Mouse (Mus musculus): ENCODE measurements around the gene 2610008E11Rik. TPM values are rescaled to one million over a fixed set of nuclear protein-coding genes. Genes with fewer than 3 reads are reported as not detected.
"Not testable (repeated sequence)": the region's sequence is repeated elsewhere in the genome, so short reads cannot be mapped to it uniquely, and the experiment has no call there.

Gene 2610008E11Rik
- polyA plus RNA-seq (2016; fragmentation: Nextera tagmentation; extraction: Ambion mirVana) = 16.2 and 19.8 TPM in 2 replicates

GRCm38 (mm10) chr10:79097161-79097754, at the start of gene 2610008E11Rik:
TSS of gene 2610008E11Rik (minus strand) at chr10:79097600.
- H3K27me3 ChIP-seq (ENCODE audit: insufficient read depth, poor library complexity, severe bottlenecking) = no peaks in the 10 kb centered on the region
- WGBS = under 1% methylated on average over 36 of the region's 36 CpGs
- peak; percentile 97 for DNase-seq (ENCODE audit: low spot score)

GRCm38 (mm10) chr10:79116125-79116849, 18.9 kb upstream of the 2610008E11Rik start:
- Histone ChIP-seq H3K36me3 (no peaks in the 10 kb centered on the region), H3K27ac (peak overlapping the region; percentile 52; the same call in 1 of the 2 replicates), H3K4me3 (no peak overlapping the region), H3K4me1 (peaks cover 5% of the 10 kb centered on the region), H3K9me3 (no peaks in the 10 kb centered on the region), H3K27me3 (ENCODE audit: insufficient read depth, poor library complexity, severe bottlenecking) (no peaks in the 10 kb centered on the region)
- DNase-seq (ENCODE audit: low spot score) = no peak
- WGBS = 27% methylated on average over 4 of the region's 4 CpGs

More at GRCm38 (mm10) chr10:79097161-79097754, at the start of gene 2610008E11Rik:
- H3K4me3 ChIP-seq = peak within 1 kb of the TSS; percentile 89
- peaks cover 20% of the 10 kb centered on the region for H3K36me3 ChIP-seq
- no peaks in the 10 kb centered on the region for H3K9me3 ChIP-seq
- peaks cover 12% of the 10 kb centered on the region; the same call in 1 of the 2 replicates for H3K4me1 ChIP-seq
- H3K27ac ChIP-seq = peak within 1 kb of the TSS; percentile 99

GRCm38 (mm10) chr10:79115085-79115484, 17.7 kb upstream of the 2610008E11Rik start:
- Histone ChIP-seq H3K9me3 (no peaks in the 10 kb centered on the region), H3K27ac (no peak overlapping the region), H3K4me1 (peaks cover 5% of the 10 kb centered on the region), H3K36me3 (no peaks in the 10 kb centered on the region), H3K4me3 (no peak overlapping the region), H3K27me3 (ENCODE audit: insufficient read depth, poor library complexity, severe bottlenecking) (no peaks in the 10 kb centered on the region)
- 69% methylated on average over 1 of the region's 1 CpGs for WGBS
- no peak for DNase-seq (ENCODE audit: low spot score)

GRCm38 (mm10) chr10:79110482-79110881, 13.1 kb upstream of the 2610008E11Rik start:
- no peaks in the 10 kb centered on the region for H3K27me3 ChIP-seq (ENCODE audit: insufficient read depth, poor library complexity, severe bottlenecking)
- no peak overlapping the region for H3K4me3 ChIP-seq
- DNase-seq (ENCODE audit: low spot score) = no peak
- H3K4me1 ChIP-seq = peaks cover 16% of the 10 kb centered on the region
- H3K9me3 ChIP-seq = no peaks in the 10 kb centered on the region
- H3K27ac ChIP-seq = no peak overlapping the region
- no peaks in the 10 kb centered on the region for H3K36me3 ChIP-seq
- WGBS = 81% methylated on average over 5 of the region's 5 CpGs

GRCm38 (mm10) chr10:79109156-79109555, 11.8 kb upstream of the 2610008E11Rik start:
- H3K9me3 ChIP-seq = no peaks in the 10 kb centered on the region
- 80% methylated on average over 1 of the region's 1 CpGs for WGBS
- no peak for DNase-seq (ENCODE audit: low spot score)
- no peaks in the 10 kb centered on the region for H3K27me3 ChIP-seq (ENCODE audit: insufficient read depth, poor library complexity, severe bottlenecking)
- no peak overlapping the region for H3K27ac ChIP-seq
- H3K4me3 ChIP-seq = no peak overlapping the region
- H3K4me1 ChIP-seq = peaks cover 16% of the 10 kb centered on the region
- H3K36me3 ChIP-seq = no peaks in the 10 kb centered on the region

- WGBS = 61% methylated on average over 2 of the region's 2 CpGs
- DNase-seq (ENCODE audit: low spot score) = no peak
- Histone ChIP-seq H3K4me3 (no peak overlapping the region), H3K27me3 (ENCODE audit: insufficient read depth, poor library complexity, severe bottlenecking) (no peaks in the 10 kb centered on the region), H3K9me3 (no peaks in the 10 kb centered on the region), H3K36me3 (no peaks in the 10 kb centered on the region), H3K27ac (no peak overlapping the region), H3K4me1 (peaks cover 16% of the 10 kb centered on the region)
These were observed 10.1 kb upstream of the 2610008E11Rik start for GRCm38 (mm10) chr10:79107531-79107930.

- 31% methylated on average over 8 of the region's 8 CpGs for WGBS
- H3K27ac ChIP-seq = peak overlapping the region; percentile 71
- peak; percentile 80 for DNase-seq (ENCODE audit: low spot score)
These were observed 9.2 kb upstream of the 2610008E11Rik start for GRCm38 (mm10) chr10:79106325-79107282.

GRCm38 (mm10) chr10:79096706-79097105, 694 bp downstream of the 2610008E11Rik start:
- Histone ChIP-seq H3K36me3 (peaks cover 26% of the 10 kb centered on the region), H3K27ac (peak overlapping the region; percentile 99), H3K9me3 (no peaks in the 10 kb centered on the region), H3K27me3 (ENCODE audit: insufficient read depth, poor library complexity, severe bottlenecking) (no peaks in the 10 kb centered on the region), H3K4me1 (peaks cover 12% of the 10 kb centered on the region; the same call in 1 of the 2 replicates), H3K4me3 (peak overlapping the region; percentile 89)
- WGBS = 8% methylated on average over 2 of the region's 2 CpGs
- no peak for DNase-seq (ENCODE audit: low spot score)

More at GRCm38 (mm10) chr10:79106325-79107282, 9.2 kb upstream of the 2610008E11Rik start:
- Histone ChIP-seq H3K4me3 (no peak overlapping the region), H3K9me3 (no peaks in the 10 kb centered on the region), H3K36me3 (no peaks in the 10 kb centered on the region), H3K27me3 (ENCODE audit: insufficient read depth, poor library complexity, severe bottlenecking) (no peaks in the 10 kb centered on the region), H3K4me1 (peaks cover 16% of the 10 kb centered on the region)

- no peak overlapping the region for H3K4me3 ChIP-seq
- peaks cover 73% of the 10 kb centered on the region for H3K36me3 ChIP-seq
- H3K4me1 ChIP-seq = peaks cover 12% of the 10 kb centered on the region; the same call in 1 of the 2 replicates
- H3K27me3 ChIP-seq (ENCODE audit: insufficient read depth, poor library complexity, severe bottlenecking) = no peaks in the 10 kb centered on the region
- H3K27ac ChIP-seq = no peak overlapping the region
- DNase-seq (ENCODE audit: low spot score) = no peak
- no peaks in the 10 kb centered on the region for H3K9me3 ChIP-seq
These were observed 5.7 kb downstream of the 2610008E11Rik start for GRCm38 (mm10) chr10:79091731-79092130.

- no peak overlapping the region for H3K4me3 ChIP-seq
- no peaks in the 10 kb centered on the region for H3K27me3 ChIP-seq (ENCODE audit: insufficient read depth, poor library complexity, severe bottlenecking)
- no peaks in the 10 kb centered on the region for H3K4me1 ChIP-seq
- no peak overlapping the region for H3K27ac ChIP-seq
- H3K9me3 ChIP-seq = no peaks in the 10 kb centered on the region
- WGBS = 77% methylated on average over 4 of the region's 4 CpGs
- no peak for DNase-seq (ENCODE audit: low spot score)
- H3K36me3 ChIP-seq = peaks cover 73% of the 10 kb centered on the region
These were observed 8.4 kb downstream of the 2610008E11Rik start for GRCm38 (mm10) chr10:79089000-79089399.

- no peak overlapping the region for H3K27ac ChIP-seq
- H3K36me3 ChIP-seq = peaks cover 51% of the 10 kb centered on the region
- WGBS = 93% methylated on average over 2 of the region's 2 CpGs
- DNase-seq (ENCODE audit: low spot score) = no peak
- no peaks in the 10 kb centered on the region for H3K27me3 ChIP-seq (ENCODE audit: insufficient read depth, poor library complexity, severe bottlenecking)
- H3K4me3 ChIP-seq = no peak overlapping the region
- no peaks in the 10 kb centered on the region for H3K4me1 ChIP-seq
- no peaks in the 10 kb centered on the region for H3K9me3 ChIP-seq
These were observed 10.8 kb downstream of the 2610008E11Rik start for GRCm38 (mm10) chr10:79086577-79086976.

GRCm38 (mm10) chr10:79057370-79057769, 40.0 kb downstream of the 2610008E11Rik start:
- H3K27me3 ChIP-seq (ENCODE audit: insufficient read depth, poor library complexity, severe bottlenecking); H3K27ac ChIP-seq; DNase-seq (ENCODE audit: low spot score); H3K4me3 ChIP-seq; H3K9me3 ChIP-seq; H3K4me1 ChIP-seq: not testable (repeated sequence)
- 36% methylated on average over 3 of the region's 3 CpGs for WGBS
- peaks cover 31% of the 10 kb centered on the region for H3K36me3 ChIP-seq

Measured in heart, embryonic 10.5 days (tissue).